Mouse (Mus musculus): ENCODE data around the gene Tnnt1. TPM values are rescaled to one million over a fixed set of nuclear protein-coding genes. Genes with fewer than 3 reads are reported as not detected.

Tnnt1 gene
- polyA plus RNA-seq, 1 experiment: 1.7 TPM

DNA sequence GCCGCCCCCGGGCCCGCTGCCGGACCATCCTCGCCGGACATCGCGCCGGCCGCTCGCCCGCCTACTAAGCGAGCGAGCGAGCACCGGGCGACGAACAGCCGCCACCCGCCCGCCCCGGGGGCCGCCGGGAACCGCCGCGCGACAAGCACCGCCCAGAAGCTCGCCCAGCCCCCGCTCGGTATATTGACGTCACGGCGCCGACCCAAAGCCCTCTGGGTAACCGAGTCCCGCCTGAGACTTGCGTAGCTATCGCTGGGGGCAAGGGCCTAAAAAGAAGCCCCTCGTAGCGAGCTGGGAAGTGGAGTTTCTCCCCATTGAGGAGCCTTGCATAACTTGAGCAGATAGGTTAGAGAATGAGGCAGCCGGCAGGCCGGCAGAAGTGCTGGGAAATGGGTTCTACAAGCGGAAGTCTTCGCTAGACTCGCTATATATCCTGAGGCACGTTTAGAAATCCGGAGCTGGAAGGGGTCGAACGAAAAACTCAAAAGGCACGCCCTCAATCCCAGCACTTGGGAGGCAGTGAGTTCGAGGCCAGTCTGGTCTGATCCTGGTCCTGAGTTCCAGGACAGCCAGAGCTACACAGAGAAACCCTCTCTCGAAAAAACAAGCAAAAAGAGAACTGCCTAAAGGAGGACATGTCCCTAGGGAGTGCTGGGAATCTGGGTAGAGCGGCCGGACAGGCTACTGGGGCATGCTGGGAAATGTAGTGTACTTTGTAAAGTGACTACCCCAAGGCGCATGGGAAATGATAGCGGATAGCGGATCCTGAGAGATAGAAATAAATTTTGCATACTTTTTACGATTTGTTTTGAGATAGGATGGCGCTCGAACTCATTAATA is 14.4 kb downstream of the Tnnt1 start, which contains the start of gene Ppp1r12c:
Ppp1r12c (minus strand) TSS at position 123 of the 840 bp plus-strand sequence.
- peak; percentile 69 for DNase-seq (ENCODE audit: low read depth, low spot score)
- WGBS: under 1% methylated on average over 62 of the region's 62 CpGs

DNA sequence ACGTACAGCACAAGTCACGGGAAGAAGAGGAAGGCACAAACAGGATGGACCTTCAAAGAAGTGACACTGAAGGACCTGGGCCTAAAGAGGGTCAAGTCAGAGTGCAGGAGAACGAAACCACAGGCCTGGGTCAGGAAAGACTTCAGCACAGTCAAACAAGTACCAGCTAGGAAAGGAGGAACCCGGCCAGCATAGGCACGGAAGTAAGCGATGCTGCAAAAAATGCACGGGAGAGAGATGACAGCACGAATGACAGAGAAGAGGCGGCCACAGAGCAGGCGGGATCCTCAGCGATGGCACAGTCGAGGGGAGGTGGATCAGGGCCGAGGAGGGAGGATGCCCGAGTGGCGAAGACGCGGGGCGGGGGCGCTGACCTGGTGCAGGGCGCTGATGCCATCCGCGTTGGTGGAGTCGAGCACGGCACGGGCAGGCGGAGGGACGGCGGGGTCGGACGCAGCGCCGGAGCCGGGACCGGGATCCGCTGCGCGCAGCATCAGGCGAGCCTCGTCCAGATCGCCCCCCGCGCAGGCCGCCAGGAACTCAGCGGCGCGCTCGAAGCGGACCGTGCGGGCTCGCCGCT is 15.2 kb downstream of the Tnnt1 start:
- WGBS: under 1% methylated on average over 51 of the region's 52 CpGs

DNA sequence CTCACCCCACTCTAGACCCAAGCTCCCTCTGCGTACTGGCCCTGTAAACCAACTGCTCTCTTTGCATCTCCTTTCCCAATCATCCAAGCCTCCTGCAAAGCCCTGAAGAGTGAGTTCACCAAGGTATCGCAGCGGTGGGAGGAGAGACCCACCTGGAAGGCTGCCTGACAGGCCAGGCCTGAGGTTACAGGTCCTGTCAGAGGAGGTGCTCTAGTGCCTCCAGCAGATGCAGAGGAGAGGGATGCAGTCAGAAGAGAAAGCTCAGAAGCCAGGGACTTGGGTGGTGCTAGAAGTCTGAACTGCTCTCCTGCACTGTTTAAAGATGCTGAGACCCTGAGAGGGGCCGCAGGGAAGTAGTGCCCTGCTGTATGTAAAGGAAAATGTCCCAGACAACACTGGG is 17.1 kb downstream of the Tnnt1 start:
- no peak for DNase-seq (ENCODE audit: low read depth, low spot score)
- 78% methylated on average over 4 of the region's 4 CpGs for WGBS

More for the DNA sequence above, 15.2 kb downstream of the Tnnt1 start:
- DNase-seq (ENCODE audit: low read depth, low spot score): no peak

DNA sequence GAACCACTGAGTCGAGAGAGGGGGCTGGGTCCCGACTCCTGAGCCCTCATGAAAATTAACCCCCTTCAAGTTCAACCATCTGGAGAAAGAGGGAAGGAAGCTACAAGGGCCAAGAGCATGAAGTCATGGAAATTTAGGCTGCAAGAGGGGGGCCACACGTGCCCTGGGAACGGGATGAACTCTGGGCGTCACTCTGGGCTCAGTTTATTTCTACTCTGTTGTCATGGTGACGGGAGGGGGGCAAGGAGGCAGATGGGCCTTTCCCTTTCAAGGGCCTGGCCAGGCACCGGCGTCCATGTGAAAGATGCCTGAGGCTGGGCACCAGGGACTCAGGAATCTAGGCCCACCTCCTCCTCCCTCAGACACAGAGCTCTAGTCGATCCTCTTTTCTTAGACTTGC is 17.9 kb downstream of the Tnnt1 start:
- no peak for DNase-seq (ENCODE audit: low read depth, low spot score)
- 45% methylated on average over 9 of the region's 9 CpGs for WGBS

DNA sequence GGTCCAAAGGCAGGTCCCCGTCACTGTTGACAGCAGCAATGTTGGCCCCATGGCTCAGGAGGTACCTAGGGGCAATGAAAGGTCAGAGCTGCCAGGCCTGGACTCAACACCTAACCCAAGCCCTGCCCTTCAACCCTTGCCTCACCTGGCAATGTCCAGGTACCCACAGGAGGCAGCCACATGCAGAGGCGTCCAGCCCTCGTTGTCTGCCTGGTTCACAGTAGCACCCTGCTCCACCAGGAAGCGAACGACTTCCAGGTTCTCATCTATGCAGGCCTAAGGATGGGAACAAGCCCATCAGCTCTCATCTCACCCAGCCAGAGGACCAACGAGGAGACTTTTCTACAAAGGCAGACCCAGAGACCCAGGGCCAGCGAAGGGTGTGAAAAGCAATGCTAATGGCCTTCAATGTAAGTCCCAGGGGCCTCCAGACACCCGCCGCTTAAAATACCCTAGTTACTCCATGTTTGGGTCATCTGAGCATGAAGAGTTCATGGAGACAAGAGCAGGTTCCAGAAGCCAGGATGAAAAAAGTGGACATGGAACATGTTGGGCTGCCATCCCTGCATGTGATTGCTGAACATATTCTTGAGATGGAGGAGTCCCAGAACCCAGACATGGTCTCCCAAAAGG is 18.8 kb downstream of the Tnnt1 start:
- 81% methylated on average over 9 of the region's 9 CpGs for WGBS
- DNase-seq (ENCODE audit: low read depth, low spot score): no peak

DNA sequence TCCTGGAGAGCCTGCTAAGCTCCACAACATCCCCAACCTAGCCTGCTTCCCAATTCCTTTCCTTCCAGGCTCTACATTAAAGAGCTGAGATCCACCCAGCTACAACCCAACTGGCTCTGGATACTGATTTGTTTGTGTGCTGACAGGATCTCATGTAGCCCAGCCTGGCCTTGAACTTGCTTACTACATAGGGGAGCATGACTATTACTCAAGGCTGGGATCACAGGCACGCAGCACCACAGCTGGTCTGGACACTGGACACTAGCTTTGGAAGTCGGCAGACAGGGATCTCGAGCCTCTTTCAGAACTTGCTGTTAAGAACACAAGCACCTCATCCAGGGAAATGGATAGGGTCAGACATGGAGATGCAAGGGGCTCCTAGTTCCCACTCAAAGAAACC is 19.7 kb downstream of the Tnnt1 start:
- 78% methylated on average over 3 of the region's 3 CpGs for WGBS
- DNase-seq (ENCODE audit: low read depth, low spot score): no peak

DNA sequence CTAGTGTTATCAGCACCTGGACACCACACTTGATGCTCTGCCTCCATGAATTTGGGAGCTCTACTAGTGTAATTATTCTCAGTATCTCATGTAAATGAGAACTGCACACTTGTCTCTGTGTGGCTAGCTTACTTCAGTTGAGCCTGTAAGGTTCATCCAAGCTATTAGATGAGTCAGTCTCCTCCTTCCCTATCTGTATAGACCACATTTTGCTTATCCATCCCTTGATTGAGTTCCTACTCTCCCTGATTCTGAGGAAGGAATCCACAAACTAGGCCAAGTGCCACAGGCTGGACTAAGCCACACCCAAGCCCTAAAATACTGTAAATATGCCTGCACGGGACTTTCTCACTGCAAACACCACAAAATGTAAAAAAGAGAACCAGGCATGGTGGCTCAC is 22.2 kb downstream of the Tnnt1 start:
- 6% methylated on average over 1 of the region's 1 CpGs for WGBS
- no peak for DNase-seq (ENCODE audit: low read depth, low spot score)

DNA sequence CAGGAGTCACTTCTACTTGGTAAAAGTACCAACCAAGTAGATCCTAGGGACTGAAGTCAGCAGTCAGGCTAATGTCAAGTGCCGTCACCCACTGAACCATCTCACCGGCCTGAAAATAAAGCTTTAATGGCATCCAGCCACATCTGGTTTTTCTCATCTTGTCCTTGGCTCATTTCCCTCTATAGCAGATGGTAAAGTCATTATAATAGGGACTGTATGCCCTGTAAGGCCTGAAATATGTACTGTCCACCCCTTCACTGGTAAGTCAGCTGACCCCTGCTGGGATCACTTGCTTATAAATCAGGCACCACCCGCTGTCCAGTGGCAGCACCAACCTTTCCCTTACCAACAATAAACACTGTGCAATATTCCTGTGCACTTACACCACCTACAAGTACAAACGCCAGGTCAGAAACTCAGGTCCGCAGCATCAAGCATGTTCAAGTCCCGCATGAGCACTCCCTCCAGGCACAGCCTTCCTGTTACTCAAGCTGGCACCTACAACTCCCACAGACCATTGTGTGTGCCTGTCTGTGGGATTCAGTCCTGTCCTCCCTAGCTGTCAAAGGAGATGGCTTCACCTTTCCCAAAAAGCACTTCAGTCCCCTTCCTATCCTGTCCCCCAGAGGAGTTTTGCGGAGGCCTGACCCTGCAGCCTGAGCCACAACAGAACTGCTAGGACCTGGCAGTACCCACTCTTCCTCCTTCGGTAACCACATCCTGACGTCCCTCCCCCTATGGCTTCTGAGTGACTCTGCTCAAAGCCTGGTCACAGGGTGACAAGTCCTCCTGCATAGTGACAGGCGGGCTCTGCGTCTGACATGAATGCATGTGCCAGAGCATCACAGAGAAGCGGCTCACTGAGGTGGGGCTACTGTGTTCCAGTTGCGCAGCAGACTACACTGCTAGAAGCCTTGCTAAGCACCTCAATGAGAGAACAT is 23.6 kb downstream of the Tnnt1 start:
- DNase-seq (ENCODE audit: low read depth, low spot score): no peak
- 69% methylated on average over 13 of the region's 13 CpGs for WGBS

DNA sequence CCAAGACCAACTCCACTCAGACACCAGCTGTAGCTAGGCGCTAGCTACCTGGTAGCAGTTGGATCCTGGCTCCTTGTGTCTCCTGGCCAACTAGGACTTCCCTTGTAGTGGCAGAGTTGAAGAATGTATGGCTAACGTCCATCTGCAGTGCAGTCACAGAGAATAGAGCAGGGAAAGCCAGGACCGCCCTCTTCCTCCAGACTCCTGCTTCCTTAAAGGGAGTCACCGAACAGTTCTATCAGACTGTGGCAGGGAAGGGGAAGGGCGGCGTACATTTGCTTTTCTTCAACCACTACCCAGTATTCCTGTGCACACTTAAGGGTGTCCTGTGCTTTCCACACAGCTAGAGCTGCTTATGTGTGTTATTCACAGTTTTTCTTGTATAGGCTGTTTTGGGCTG is 24.9 kb downstream of the Tnnt1 start:
- WGBS: 51% methylated on average over 6 of the region's 6 CpGs
- DNase-seq (ENCODE audit: low read depth, low spot score): no peak

DNA sequence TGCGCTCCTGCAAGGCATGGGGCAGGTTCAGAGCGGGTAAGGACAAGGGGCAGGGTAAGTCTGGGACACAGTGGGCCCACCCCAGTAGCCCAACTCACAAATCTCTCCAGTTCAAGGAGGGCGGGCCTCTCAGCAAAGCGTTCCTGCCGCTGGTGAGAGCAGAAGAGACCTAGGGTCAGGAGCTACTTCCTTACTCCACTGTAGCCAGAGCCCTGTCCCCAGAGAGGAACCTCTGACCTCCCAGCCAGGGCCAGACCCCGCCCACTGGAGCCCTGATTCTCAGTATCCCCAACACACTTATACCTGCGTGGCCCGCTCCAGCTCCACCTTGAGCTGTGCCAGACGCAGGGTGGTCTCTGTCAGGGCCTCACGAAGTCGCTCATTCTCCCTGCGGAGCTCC is 33.9 kb downstream of the Tnnt1 start:
- WGBS: 83% methylated on average over 12 of the region's 12 CpGs
- DNase-seq (ENCODE audit: low read depth, low spot score): no peak

DNA sequence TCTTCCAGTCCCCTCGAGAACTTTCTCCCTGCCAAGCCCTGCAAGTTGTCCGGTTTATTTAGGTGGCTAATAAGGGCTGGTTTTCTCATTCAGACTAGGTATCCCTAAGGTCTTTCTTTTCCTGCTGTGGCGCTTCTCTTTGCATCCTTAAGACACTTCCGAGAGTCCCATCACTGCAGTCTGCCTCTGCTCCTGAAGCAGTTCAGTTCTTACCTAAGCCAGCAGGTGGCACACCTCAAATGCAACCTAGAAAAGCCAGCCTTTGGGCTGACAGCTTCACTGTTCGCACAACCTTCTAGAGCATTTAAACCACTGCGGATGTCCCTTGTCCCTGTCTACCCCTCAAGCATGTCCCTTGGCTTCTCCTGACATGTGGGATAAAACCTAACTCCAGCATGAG is 36.5 kb downstream of the Tnnt1 start:
- DNase-seq (ENCODE audit: low read depth, low spot score): no peak
- WGBS: 24% methylated on average over 6 of the region's 6 CpGs

DNA sequence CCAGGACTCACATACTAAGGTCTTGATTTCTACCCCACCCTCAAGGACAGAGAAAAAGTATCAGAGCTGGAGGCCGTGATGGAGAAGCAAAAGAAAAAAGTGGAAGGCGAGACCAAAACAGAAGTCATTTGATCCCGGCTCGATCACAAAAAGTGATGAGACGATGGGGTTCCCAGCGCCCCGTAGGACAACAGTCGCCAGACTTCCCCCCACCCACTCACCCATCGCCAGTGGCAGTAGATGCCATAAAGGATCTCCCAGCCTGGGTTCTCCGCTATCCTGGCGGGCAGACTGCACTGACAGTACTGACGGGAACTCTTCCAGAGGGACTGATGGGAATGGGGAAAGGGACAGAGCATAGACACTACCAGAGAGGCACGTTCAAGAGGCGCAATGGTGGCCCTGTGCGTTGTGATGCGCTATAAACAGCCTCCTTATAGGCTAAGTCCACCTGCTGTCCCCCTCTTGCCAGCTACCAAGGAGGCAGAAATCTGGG is 37.3 kb downstream of the Tnnt1 start:
- no peak for DNase-seq (ENCODE audit: low read depth, low spot score)
- 8% methylated on average over 16 of the region's 16 CpGs for WGBS

DNA sequence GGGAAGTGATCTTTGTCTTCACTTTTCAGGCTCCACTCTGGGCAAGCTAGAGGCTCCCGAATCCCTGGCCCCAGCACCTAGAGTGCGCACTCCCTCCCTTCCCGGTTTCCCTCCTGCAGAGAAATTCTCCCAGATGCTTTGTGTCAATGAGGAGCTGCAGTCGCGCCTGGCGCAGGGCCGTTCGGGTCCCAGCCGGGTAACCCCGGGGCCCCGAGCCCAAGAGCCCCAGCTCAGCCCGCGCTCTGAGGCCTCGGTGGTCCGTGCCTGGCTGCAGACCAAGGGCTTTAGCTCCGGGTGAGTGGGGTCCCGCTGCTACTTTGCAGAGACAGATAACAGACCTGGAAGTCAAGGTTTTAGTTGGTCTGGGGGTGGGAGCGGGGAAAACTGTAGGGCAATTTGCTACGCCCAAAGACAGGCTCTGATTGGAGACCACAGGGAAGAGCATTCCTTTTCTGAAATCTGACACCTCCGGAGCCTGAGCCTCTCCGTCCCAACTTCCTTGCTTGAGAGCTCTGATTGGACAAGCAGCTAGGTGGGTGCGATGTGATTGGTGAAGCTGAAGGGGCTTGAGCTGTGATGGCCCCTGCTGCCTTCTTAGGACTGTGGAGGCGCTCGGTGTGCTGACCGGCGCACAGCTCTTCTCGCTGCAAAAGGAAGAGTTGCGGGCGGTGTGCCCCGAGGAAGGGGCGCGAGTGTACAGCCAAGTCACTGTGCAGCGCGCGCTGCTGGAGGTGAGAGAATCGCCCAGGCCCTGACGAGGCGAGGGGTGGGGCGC is 38.0 kb downstream of the Tnnt1 start:
- 2% methylated on average over 39 of the region's 39 CpGs for WGBS
- DNase-seq (ENCODE audit: low read depth, low spot score): no peak

DNA sequence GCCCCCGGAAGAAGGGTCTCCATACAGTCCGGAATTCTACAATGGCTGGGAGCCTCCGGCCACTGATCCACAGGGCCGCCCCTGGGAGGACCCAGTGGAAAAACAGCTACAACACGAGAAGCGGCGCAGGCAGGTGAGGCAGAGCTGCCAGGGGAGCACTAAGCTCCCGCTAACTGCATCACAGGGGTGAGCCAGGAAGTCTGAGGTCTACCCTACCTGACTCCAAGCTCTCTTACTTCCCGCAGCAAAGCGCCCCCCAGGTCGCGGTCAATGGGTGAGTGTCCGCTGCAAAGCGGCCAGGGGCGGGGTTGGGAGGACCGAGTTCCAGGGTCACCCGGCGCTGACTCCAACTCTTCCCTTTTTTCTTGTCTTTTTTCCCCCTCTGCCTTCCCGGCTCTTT is 42.2 kb downstream of the Tnnt1 start:
- DNase-seq (ENCODE audit: low read depth, low spot score): no peak
- 35% methylated on average over 19 of the region's 19 CpGs for WGBS

DNA sequence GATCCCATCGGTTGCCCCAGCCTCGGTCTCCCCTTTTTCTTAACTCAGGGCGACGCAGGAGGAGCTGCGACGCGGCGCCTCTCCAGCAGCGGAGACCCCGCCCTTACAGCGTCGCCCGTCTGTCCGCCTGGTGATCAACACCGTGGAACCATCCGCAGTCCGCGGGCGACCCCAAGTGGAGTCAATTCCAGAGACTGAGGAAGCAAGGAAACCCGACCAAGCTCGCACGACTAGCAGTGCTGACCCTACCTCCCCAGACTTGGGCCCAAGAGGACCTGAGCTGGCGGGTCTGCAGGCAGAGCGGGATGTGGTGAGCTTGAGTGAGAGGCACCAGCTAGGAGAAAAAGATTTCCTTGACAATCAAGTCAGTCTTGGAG is 45.0 kb downstream of the Tnnt1 start:
- 2% methylated on average over 24 of the region's 24 CpGs for WGBS
- DNase-seq (ENCODE audit: low read depth, low spot score): no peak

DNA sequence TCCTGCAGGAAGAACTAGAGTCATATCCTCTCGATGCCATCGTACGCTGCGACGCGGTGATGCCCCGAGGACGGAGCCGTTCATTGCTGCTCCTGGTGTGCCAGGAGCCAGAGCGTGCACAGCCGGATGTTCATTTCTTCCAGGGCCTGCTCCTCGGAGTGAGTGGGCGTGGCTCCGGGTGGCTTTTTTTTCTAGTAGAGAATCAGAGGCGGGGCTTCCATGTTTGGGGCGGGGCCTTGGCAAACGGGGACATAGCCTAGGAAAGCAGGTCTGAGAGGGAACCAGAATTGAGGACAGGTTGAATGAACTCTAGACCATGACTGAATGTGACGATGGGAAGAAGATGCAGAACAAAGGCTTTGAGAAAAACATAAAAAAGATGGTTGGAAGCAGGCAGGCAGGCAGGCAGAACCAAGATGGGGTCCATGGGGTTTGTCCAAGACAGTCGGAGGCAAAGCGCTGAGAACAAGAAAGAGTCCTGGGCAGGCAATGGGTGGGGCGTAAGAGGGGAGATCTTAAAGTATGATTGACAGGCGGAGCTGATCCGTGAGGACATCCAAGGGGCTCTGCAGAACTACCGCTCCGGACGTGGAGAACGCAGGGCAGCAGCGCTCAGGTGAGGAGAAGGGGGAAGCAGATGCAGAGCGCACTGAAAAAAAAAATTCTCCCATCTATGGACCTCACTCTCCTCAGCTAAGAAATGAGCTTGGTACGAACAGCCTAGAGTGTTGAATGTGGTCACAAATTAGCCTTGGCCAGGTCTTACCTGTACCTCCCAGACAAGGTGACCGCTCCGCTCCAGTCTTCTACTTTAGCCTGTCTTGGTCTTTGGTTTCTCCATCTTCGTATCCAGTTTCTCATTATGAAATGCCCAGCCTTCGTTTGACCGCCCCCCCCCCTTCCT is 45.7 kb downstream of the Tnnt1 start:
- DNase-seq (ENCODE audit: low read depth, low spot score): no peak
- WGBS: 2% methylated on average over 35 of the region's 35 CpGs

DNA sequence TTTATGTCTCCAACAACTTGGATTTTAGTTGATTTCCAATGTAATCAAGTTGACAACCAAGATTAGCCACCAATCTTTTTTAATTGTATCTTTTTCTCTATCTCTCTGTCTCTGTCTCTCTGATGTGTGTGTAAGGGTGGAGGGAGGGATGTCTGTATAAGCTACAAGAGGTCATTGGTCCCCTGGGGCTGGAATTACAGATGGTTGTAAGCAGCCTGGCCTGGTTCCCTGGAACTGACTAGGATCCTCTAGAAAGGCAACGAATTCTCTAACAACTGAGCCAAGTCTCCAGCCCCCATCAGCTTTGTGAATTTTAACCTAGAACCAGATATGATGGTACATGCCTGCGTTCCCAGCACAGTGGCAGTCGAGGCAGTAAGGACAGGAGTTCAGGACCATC is 48.4 kb downstream of the Tnnt1 start:
- no peak for DNase-seq (ENCODE audit: low read depth, low spot score)
- WGBS: 74% methylated on average over 3 of the region's 3 CpGs

DNA sequence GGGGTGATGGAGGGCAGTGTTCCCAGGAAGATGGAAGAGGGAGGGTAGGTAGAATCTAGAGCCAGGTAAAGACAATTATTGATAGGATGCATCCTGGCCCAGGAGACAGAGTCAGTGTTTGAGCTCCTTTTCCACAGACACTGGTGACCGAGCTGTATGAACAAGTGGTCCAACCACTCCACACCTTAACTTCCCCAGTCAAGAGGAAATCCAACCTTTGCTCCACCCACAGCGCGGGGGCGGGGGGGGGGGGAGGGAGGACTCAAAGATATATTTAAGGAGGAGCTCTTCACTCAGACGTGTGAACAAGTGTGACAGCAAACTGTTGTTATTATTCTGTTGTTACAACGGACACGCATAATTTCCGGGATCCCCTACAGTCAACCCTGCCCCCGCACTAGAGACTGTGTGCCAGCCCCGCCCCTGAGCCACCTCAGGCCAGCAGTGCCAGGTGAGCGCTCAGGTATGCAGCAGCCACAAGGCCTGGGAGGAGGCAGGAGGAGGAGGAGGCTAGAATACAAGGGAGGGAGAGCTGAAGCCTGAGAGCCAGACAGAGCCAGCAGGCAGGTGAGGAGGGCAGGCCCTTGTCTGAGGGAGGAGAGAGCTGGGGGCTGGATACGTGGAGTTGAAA is 51.9 kb downstream of the Tnnt1 start:
- no peak for DNase-seq (ENCODE audit: low read depth, low spot score)
- 3% methylated on average over 12 of the region's 12 CpGs for WGBS
